Mouse (Mus musculus): ENCODE data around the gene Wipi1.

DNA sequence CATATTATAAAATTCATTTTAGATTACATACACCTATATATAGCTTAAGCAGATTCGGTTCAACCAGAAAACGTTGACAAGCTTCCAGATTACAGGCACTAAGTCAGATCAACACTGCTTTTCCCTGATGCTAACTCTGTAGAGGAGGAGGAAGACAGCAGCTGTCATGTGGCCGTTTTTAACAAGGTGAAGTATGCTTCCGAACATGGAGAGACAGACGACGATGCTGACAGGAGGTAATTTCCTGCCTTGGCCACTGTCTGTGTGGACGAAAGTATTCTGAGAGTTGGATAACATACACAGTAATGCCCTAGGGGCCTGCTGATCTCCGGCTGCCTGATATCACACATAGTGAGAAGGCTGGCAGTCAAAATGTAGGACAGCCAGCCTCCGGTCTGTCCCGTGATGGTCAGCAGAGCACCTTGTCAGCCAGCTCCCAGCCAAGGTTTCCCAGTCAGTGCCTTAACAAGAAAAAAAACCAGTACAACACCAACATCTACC lies 17.3 kb upstream of the Wipi1 start:
- TF ChIP-seq MYOG (IDR thresholded peaks at IDR 0.05; ENCODE audit: control insufficient read depth in 1 of 3, insufficient read depth in 1 of 3, insufficient read length in 2 of 3, low read depth in 2 of 3): no peak
- TF ChIP-seq POLR2A (IDR thresholded peaks at IDR 0.05; ENCODE audit: insufficient read length, low read depth): no peak
- TF ChIP-seq E2F4 (IDR thresholded peaks at IDR 0.05; ENCODE audit: insufficient read depth): no peak
- TF ChIP-seq TCF12 (IDR thresholded peaks at IDR 0.05; ENCODE audit: insufficient read depth, poor library complexity, severe bottlenecking): no peak
